ENCODE assay signal across 8 mouse cellular contexts in the genomic region with DNA sequence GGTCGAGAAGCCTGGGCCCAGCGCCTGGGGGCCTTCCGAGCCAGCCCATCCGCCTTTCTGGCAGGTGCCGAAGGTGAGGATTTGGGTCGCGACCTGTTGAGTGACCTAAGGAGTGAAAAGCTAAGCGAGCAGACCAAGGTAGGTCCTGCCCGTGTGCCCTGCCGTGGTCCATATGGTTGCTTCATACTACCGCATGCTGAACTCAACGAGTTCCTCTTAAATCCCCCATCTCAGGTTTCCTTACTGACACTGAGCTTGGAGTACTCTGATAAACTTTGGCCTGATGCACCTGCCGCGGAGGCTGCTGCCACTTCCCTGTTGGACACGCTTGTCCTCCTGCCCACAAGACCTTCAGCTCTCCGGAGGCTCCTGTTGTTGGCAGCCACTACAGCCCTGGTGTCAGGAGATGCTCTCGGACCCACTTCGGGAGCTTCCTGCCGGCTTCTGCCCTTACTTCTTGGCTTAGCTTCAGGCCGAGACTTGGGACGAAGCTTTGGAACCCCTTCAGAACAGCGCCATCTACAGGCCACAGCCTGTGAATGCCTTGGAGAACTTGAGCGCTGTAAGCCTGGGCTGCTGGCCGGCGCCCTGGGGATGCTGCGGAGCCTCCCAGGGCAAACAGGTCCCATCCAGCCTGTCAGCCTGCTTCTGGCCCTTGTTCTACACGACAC. TPM values are rescaled to one million over a fixed set of nuclear protein-coding genes. Genes with fewer than 3 reads are reported as not detected.
DNase-seq lines count a peak whose midpoint lies in the region; ATAC-seq and TF ChIP-seq lines count a peak whose summit lies in the region.

No protein-coding gene starts in this region.

- peak; percentile 96 for DNase-seq in brain, adult 2 months (ENCODE audit: low read depth, low spot score)
- peak; percentile 88 for DNase-seq in liver
- peak; percentile 68 to 78 for DNase-seq in monocyte, adult 2 months (ENCODE audit: low read depth in 1 of 2, low spot score in 2 of 2)
- DNase-seq in spleen, postnatal 14 days (ENCODE audit: low spot score in 2 of 2), result peak; percentile 70 to 81

- TF ChIP-seq POLR2A in embryonic fibroblast, embryonic 13.5 days (IDR thresholded peaks at IDR 0.05; ENCODE audit: low read depth, low read length), result no peak

- peak overlapping the region; percentile 80; the same call in 1 of the 2 replicates for H3K9ac ChIP-seq in heart, embryonic 11.5 days (ENCODE audit: low read depth, low read length)
- peak overlapping the region; percentile 59 for H3K9ac ChIP-seq in kidney, embryonic 15.5 days

- TF ChIP-seq CTCF in C2C12 (IDR thresholded peaks at IDR 0.05; ENCODE audit: control insufficient read depth, insufficient read depth, insufficient read length), result peak; percentile 82
- TF ChIP-seq CTCF in embryonic fibroblast, embryonic 13.5 days (IDR thresholded peaks at IDR 0.05; ENCODE audit: borderline replicate concordance, insufficient read depth, low read length), result peak; percentile 69

- 11% methylated on average over 27 of the region's 27 CpGs for WGBS in heart, embryonic 11.5 days (ENCODE audit: insufficient replicate concordance)
- WGBS in kidney, embryonic 15.5 days, result 7% methylated on average over 27 of the region's 27 CpGs

- peaks cover 4% of the 10 kb centered on the region for H3K36me3 ChIP-seq in C2C12 (ENCODE audit: control insufficient read depth, insufficient read depth)
- peaks cover 2% of the 10 kb centered on the region; the same call in 1 of the 2 replicates for H3K36me3 ChIP-seq in heart, embryonic 11.5 days (ENCODE audit: control insufficient read depth, insufficient read depth, low read length)
- H3K36me3 ChIP-seq in kidney, embryonic 15.5 days, result peaks cover 29% of the 10 kb centered on the region

- H3K79me2 ChIP-seq in C2C12 (ENCODE audit: control insufficient read depth, insufficient read depth), result no peaks in the 10 kb centered on the region

- H3K27ac ChIP-seq in embryonic fibroblast, embryonic 13.5 days (ENCODE audit: insufficient read depth, low read length), result peak overlapping the region; percentile 93
- no peak overlapping the region for H3K27ac ChIP-seq in heart, embryonic 11.5 days (ENCODE audit: low read depth, low read length)
- peak overlapping the region; percentile 92 for H3K27ac ChIP-seq in kidney, embryonic 15.5 days

- no peaks in the 10 kb centered on the region for H3K27me3 ChIP-seq in C2C12 (ENCODE audit: control insufficient read depth, insufficient read depth, insufficient read length)
- H3K27me3 ChIP-seq in heart, embryonic 11.5 days (ENCODE audit: control insufficient read depth, insufficient read depth, low read length), result peaks cover 32% of the 10 kb centered on the region
- peaks cover 11% of the 10 kb centered on the region for H3K27me3 ChIP-seq in kidney, embryonic 15.5 days

- 0 out of 2 replicates have a peak, but pooled peaks have one; percentile 29 for ATAC-seq in heart, embryonic 11.5 days (replicated peaks; ENCODE audit: insufficient number of reproducible peaks, low FRiP score, low TSS enrichment)
- ATAC-seq in kidney, embryonic 15.5 days (replicated peaks; ENCODE audit: low FRiP score), result 0 out of 2 replicates have a peak, but pooled peaks have one; percentile 7

- no peaks in the 10 kb centered on the region for H3K79me3 ChIP-seq in C2C12 (ENCODE audit: low read depth)

- H3K4me1 ChIP-seq in embryonic fibroblast, embryonic 13.5 days (ENCODE audit: control insufficient read depth, insufficient read depth, low read length), result no peaks in the 10 kb centered on the region
- peaks cover 5% of the 10 kb centered on the region; the same call in 1 of the 2 replicates for H3K4me1 ChIP-seq in heart, embryonic 11.5 days (ENCODE audit: control insufficient read depth, insufficient read depth, low read length)
- peaks cover 31% of the 10 kb centered on the region for H3K4me1 ChIP-seq in kidney, embryonic 15.5 days

- H3K4me2 ChIP-seq in heart, embryonic 11.5 days, result peak overlapping the region; percentile 96
- H3K4me2 ChIP-seq in kidney, embryonic 15.5 days, result peak overlapping the region; percentile 76

- no peaks in the 10 kb centered on the region for H3K9me3 ChIP-seq in heart, embryonic 11.5 days (replicated peaks; ENCODE audit: control insufficient read depth, low read length)
- H3K9me3 ChIP-seq in kidney, embryonic 15.5 days (replicated peaks), result no peaks in the 10 kb centered on the region

- H3K4me3 ChIP-seq in C2C12 (ENCODE audit: insufficient read depth, poor library complexity, severe bottlenecking), result peak overlapping the region; percentile 40
- peak overlapping the region; percentile 67 for H3K4me3 ChIP-seq in embryonic fibroblast, embryonic 13.5 days (ENCODE audit: insufficient read depth, low read length)
- H3K4me3 ChIP-seq in heart, embryonic 11.5 days (ENCODE audit: low read depth, low read length), result peak overlapping the region; percentile 75
- H3K4me3 ChIP-seq in kidney, embryonic 15.5 days (replicated peaks), result peak overlapping the region; percentile 65

- H3ac ChIP-seq in C2C12 (ENCODE audit: control insufficient read depth, insufficient read length, low read depth), result peak overlapping the region; percentile 41

TF ChIP-seq in C2C12, 6 proteins besides CTCF, POLR2A, EP300 and RAD21:
- TF ChIP-seq MYOG (IDR thresholded peaks at IDR 0.05; ENCODE audit: control insufficient read depth, extremely low read depth, insufficient read length) (no peak), USF1 (IDR thresholded peaks at IDR 0.05; ENCODE audit: low read depth) (no peak), CEBPB (IDR thresholded peaks at IDR 0.05; ENCODE audit: low read depth) (no peak), MAX (IDR thresholded peaks at IDR 0.05) (no peak), FOSL1 (IDR thresholded peaks at IDR 0.05; ENCODE audit: insufficient read depth, low read length, poor library complexity, severe bottlenecking) (no peak), MYOD1 (IDR thresholded peaks at IDR 0.05; ENCODE audit: control insufficient read depth, insufficient read length, low read depth) (no peak)

RNA-seq across cellular contexts. Expression of gene Ap5b1, which starts 0.8 kb away (rescaled TPM):
- polyA plus RNA-seq in C2C12 (2012; fragmentation: generic; extraction: Trizol), result 3.9 TPM
- polyA plus RNA-seq in embryonic fibroblast, embryonic 13.5 days (2011; ENCODE audit: insufficient read length, low read depth, missing spikeins), result 3.1 and 3.2 TPM in 2 replicates
- polyA plus RNA-seq in heart, embryonic 11.5 days (2014; fragmentation: Nextera tagmentation; extraction: Ambion mirVana), result 1.8 and 2.3 TPM in 2 replicates
- 9.7 and 10.8 TPM in 2 replicates for polyA plus RNA-seq in kidney, embryonic 15.5 days (2015; fragmentation: Nextera tagmentation; extraction: Ambion mirVana)

RNA-seq across cellular contexts. Expression of gene Ovol1, which starts 8.2 kb away (rescaled TPM):
- polyA plus RNA-seq in C2C12 (2012; fragmentation: generic; extraction: Trizol), result not detected
- polyA plus RNA-seq in embryonic fibroblast, embryonic 13.5 days (2011; ENCODE audit: insufficient read length, low read depth, missing spikeins), result not detected in 2 replicates
- polyA plus RNA-seq in heart, embryonic 11.5 days (2014; fragmentation: Nextera tagmentation; extraction: Ambion mirVana), result 0.29 TPM in 1 of 2 replicates, not detected in the other
- polyA plus RNA-seq in kidney, embryonic 15.5 days (2015; fragmentation: Nextera tagmentation; extraction: Ambion mirVana), result 11.3 and 12.0 TPM in 2 replicates

RNA-seq across cellular contexts. Expression of gene Rnaseh2c, which starts 33.1 kb away (rescaled TPM):
- 77.8 TPM for polyA plus RNA-seq in C2C12 (2012; fragmentation: generic; extraction: Trizol)
- 36.9 and 38.5 TPM in 2 replicates for polyA plus RNA-seq in embryonic fibroblast, embryonic 13.5 days (2011; ENCODE audit: insufficient read length, low read depth, missing spikeins)
- polyA plus RNA-seq in heart, embryonic 11.5 days (2014; fragmentation: Nextera tagmentation; extraction: Ambion mirVana), result 97.1 and 106 TPM in 2 replicates
- polyA plus RNA-seq in kidney, embryonic 15.5 days (2015; fragmentation: Nextera tagmentation; extraction: Ambion mirVana), result 158 and 163 TPM in 2 replicates

RNA-seq across cellular contexts. Expression of gene Kat5, which starts 41.4 kb away (rescaled TPM):
- 48.4 TPM for polyA plus RNA-seq in C2C12 (2012; fragmentation: generic; extraction: Trizol)
- 41.4 and 46.4 TPM in 2 replicates for polyA plus RNA-seq in embryonic fibroblast, embryonic 13.5 days (2011; ENCODE audit: insufficient read length, low read depth, missing spikeins)
- polyA plus RNA-seq in heart, embryonic 11.5 days (2014; fragmentation: Nextera tagmentation; extraction: Ambion mirVana), result 20.9 and 23.4 TPM in 2 replicates
- polyA plus RNA-seq in kidney, embryonic 15.5 days (2015; fragmentation: Nextera tagmentation; extraction: Ambion mirVana), result 53.5 and 58.8 TPM in 2 replicates

RNA-seq across cellular contexts. Expression of gene Snx32, which starts 58.3 kb away (rescaled TPM):
- polyA plus RNA-seq in C2C12 (2012; fragmentation: generic; extraction: Trizol), result 1.1 TPM
- polyA plus RNA-seq in embryonic fibroblast, embryonic 13.5 days (2011; ENCODE audit: insufficient read length, low read depth, missing spikeins), result 8.7 and 18.4 TPM in 2 replicates
- polyA plus RNA-seq in heart, embryonic 11.5 days (2014; fragmentation: Nextera tagmentation; extraction: Ambion mirVana), result 14.0 and 16.7 TPM in 2 replicates
- polyA plus RNA-seq in kidney, embryonic 15.5 days (2015; fragmentation: Nextera tagmentation; extraction: Ambion mirVana), result 7.5 and 9.3 TPM in 2 replicates
